Mouse (Mus musculus) left cerebral cortex, adult 9 months (tissue): ENCODE measurements around the gene Snx29.

Source experiments
- DNase-seq, 2 experiments: peaks; one replicate each; pipeline ENCODE4 v3.0.0; 2022; ENCODE audit warnings: low spot score in 2 of 2

Gene Snx29

DNA sequence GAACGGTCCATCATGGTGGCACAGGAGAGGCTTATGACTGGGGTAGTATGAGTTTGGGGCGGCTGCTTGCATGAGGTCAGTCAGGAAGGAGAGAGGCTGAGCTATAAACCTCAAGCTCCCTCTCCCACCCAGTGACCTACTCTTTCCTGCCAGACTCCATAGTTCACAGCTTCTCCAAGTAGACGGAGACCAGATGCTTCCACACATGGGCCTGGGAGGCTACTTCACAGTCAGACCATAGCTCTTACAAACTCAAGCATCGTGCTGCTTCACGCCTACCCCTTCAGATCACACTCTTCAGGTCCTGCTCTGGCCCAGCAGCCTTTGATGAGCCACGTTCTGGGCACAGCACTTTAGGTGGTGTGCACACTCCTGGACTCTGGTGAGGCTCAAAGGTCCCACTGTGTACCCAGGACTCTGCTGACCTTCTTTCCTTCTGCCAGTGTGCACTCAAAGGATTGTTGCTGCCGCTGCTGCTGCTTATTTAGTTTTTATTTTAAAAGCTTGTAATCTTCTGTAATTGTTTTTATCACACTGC is 313.6 kb downstream of the Snx29 start:
- no peak for DNase-seq

DNA sequence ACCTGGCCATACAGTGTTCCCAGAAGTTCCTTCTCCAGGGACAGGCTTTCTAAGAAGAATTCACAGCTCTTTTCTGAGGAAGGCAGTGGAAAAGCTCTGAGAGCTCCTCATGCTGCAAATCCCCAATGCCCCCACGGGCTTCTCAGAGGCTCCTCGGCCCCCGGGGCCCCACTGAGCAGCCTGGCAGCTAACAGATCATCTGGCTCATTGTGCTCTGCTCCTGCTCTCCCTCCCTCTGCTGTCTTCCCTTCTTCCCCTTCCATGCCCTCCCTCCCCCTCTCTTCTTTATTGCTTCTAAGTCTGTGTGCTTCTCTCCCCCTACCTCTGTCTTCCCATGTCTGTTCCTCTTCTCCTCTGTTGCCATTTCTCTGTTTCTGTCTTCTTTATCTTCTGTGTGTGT is 314.2 kb downstream of the Snx29 start:
- no peak for DNase-seq

DNA sequence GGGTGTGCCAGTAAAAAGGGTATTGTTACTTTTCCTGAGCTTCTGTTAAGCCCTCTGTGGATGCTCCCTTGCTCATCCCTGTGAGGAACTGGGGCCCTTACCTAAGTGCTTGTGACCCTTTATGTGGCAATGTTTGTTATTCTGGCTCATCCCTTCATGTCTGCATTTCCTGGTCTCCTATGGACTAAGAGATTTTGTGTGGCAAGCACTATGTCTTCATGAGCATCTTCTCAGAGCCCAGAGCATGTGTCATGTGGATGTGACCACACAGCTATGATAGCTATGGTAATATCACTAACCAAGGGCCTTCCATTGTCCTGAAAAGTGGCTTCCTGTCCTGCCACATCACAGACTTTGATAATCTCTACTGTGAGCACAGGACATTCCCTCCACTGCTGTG is 315.1 kb downstream of the Snx29 start:
- no peak for DNase-seq

DNA sequence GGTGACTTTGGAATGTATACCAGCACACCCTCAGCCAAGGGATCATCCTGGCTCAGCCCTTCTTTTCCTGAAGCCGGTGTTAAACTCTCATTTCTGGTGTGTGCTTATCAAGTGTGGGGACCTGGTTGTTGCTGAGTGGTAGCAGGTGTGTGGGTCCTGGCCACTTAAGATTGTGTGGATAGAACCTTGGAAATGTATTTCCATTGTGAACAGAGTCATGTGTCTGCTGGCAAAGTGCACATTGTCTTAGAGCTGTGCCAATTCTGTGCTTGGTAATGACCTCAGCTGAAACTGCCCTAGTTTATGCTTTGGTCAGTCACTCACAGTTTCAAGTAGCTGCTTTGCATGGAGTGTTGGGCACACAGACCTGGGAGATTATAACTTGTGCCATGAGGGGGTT is 316.0 kb downstream of the Snx29 start:
- no peak for DNase-seq

DNA sequence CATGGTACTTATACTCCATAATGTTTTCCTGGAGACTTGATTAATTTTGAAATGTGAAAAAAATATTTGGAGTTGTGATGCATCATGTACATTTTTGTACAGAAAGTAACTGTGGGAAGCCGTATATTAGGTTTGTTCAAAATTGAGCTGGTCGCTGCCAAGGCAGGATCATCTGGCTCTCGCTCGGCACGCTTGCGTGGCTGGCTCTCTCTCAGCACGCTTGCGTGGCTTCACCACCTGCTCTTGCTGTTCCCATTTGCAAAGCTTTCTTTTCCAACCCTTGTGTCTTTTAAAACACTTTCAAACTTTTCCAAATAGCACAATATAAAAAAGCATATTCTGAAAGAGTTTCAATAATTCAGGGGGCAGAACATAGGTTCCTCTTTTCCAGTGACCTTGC is 317.2 kb downstream of the Snx29 start:
- peak in 1 of 2 experiments; percentile 61 for DNase-seq

DNA sequence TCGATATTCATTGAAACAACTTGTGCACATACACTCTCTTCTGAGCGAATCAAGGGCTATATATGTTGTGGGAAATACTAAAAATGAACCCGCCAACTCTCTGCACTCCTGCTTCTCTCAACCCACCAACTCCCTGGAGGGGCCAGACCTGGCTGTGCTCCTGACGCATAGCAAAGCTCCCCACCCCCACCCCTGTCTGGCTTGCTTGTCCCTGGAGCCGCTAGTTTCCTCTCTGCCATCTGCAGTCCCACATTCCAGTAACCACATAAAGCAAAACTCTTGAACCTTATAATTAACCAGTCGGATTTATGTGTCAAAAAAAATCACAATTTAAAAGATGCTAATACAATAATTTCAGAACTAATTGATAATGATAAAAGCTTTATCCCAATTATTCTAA is 320.9 kb downstream of the Snx29 start:
- no peak for DNase-seq

DNA sequence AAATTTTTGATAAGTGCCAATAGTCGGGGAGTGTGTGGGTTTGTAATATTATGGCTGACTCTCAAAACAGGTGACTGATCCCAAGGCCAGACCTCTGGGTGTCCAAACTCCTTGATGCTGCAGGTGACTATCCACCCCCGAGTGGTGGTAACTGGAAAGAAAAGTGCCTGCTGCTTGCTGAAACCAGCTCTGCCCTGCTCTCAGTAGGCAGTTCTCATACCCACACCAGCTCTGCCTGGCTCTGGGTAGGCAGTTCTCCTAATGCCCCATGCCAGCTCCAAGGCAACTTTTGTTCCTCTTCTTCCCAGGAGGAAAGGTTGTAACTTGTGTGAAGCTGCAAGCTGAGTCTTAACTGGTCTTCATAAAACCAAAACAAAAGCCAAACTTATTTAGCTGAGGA is 321.7 kb downstream of the Snx29 start:
- DNase-seq, result no peak

DNA sequence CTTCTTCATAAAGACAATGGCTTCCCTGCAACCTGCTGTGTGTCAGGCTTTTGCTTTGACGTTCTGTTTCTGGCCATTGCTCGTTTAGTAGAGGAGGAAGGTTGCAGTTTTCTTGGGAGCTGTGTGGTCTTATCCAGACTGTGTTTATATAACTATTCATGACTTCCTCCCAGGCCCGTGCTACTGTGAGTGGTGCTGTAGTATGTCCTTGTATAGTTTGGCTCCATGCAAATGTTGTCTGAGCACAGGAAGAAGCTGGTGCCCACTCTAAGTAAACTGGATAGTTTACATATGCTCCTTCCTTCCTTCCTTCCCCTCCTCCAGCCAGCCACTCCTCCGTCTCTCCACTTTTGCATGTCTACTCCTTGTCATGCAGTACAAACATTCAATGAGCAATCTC is 323.0 kb downstream of the Snx29 start:
- no peak for DNase-seq

DNA sequence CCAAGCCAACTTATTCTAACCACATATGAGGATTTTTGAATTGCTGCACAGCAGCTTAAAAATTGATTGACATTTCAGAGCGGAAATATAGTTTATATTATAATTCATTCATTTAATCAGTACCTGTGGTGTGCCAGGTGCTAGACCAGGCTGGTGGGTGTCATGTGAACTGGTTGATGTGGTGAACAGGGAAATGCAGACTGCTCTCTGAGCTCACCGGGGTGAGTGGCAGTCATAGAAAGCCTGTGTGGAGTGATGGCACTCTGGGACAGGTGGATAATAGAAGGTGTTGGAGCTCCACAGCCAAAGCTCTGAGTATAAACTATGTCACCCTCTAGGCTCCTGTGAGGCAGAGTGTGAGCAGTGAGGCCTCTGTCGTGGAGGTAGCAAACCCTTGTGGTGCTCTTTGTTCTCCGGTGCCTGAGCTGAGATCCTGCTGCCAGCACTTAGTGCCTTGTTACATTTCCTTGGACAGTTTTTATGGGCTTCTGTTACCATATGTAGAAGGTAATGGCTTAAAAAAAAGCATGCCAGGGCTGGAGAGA is 324.1 kb downstream of the Snx29 start:
- DNase-seq, result no peak

DNA sequence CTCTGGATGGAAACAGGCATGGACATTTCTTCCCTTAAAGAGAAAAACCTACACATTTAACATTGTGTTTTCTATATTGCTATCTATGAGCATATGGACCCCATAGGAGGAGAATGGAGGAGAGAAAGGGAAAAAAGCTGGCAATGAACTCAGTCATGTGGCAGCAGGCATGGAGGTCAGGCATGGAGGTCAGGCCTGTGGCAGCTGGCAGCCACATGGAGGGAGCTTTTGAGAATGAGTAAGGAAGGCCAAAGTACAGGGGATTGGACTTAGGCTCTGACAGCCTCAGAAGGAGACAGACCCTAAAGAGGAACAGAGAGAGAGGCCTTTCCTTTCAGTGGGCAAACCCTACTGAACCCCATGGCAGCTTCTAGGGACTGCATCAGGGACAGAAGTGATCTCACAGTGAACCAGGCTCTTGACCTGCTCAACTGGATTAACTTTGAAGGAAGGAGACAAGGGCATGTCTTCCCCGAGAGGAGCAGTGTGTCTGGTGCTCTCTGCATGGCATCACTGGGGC is 325.5 kb downstream of the Snx29 start:
- DNase-seq, result no peak

DNA sequence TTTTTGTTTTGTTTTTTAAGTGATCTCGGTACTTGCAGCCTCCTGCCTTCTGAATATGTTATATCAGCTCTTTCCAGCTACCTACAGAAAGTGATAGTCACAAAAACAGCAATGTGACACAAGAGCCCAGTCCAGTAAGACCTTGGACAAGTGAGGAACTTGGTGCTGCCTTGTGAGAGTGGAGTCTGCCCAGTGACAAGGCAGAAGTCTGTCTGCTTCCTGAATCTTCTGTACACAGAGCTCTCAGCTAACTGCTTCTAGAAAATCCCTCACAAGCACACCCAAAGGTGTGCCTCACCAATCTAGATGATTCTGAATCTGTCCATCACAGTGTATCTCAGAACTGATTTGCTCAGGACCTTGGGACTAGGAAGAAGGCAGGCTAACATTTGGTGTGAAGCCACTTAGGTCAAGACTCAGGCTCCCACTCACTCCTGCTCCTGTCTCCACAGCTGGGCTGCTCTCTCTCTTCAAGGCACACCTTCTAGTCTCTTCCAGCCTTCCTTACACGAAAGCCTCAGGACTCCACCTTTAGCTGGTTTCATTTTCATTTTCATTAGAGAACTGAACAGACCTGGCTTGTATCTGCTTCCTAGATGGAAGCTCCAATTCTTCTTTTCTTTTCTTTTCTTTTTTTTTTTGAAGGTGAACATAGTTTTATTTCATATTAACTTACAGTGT is 330.1 kb downstream of the Snx29 start:
- no peak for DNase-seq

DNA sequence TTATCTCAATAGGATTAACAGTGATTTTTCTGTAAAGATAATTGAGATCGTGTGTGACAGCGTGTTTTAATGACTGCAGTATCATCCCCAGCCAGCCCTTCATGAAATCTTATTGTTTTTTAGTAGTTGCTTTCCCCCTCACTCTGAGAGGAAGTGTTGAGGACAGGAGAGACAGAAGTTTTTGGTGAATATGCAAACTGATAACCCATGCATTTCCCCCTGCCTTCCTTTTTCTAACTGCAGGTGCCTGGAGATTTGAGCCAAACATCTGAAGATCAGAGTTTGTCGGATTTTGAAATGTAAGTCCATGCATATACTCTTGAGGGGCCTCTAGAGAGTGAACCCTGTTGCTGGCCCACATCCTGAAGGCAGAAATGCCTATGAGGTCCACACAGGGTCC is 333.2 kb downstream of the Snx29 start:
- DNase-seq, result no peak

DNA sequence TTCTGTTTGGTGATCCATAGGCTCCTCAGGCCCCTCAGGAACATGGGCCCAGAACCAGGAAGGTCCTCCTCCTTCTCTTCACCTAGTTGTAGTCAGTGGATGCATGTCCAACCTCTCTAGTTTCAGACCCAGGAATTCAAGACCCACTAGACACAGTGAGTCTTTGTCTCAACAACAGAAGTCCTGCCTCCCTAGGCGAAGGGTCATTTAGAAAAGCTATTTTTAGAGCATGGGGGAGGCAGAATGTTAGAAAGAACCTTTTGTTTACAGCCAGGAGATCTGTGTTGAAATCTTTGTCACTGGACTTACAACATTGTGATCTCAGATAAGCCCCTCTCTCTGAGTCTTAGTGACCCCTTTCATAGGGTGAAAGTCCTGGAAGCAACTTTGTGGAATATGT is 334.4 kb downstream of the Snx29 start:
- no peak for DNase-seq

DNA sequence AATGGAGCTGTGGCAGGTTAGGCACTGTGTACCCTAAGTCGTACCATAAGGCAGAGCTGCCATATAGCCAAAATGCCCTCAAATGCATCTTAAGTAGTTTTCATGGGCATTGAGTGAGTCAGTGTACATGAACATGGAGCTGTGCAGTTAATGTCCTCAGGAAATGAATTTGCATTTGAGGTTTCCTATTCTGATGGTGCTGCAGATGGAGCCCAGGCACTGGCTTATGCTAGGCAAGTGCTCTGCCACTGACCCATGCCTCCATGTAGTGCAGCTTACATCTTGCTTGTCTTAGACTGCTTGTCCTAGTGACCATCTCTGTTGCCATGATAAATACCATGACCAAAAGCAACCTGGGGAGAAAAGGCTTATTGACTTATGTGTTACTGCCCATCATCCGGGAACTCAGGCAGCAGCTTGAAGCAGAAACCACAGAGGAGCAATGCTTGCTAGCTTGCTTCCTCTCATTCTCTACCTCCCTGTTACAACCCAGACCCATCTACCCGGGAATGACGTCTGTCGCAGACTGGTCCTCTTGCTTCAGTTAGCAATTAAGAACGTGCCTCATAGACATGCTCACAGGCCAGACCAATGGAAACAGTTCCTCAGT is 336.5 kb downstream of the Snx29 start:
- DNase-seq, result no peak

DNA sequence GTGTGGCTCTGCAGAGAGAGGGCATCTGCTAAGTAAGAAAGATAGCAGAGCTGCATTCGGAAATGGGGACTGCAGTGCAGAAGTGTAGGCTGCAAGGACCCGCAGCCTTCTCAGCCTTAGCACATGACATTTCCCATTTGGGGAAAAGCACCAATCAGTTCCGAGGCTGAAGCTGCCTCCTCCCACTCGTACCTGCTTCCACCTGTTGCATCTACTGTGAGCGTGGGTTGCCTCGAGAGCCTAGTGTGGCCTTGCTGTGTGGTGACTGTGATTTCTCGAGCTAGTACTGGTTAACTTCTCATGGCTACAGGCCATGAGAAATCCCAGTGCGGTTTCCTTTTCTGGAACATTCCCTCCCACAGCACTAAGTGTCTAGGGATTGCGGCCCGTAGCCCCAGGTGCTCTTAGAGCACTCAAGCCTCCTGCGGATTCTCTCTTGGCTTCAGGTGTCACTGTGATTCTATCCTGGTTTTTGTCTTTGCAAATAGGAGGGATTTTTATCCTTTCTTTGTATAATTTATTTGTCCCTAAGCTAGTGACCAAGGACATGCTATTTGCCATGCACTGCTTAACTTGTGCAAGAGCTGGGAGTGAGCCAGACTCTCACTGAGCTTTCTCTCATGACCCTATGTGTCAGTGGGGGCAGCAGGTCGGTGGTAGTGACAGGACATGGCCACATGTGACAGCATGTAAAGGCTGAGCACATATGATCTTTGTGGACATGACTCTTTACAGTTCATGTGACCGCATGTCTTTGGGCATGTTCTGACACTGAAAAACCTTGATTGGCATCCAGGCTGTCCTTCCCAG is 342.4 kb downstream of the Snx29 start:
- peak in 1 of 2 experiments; percentile 45 for DNase-seq

DNA sequence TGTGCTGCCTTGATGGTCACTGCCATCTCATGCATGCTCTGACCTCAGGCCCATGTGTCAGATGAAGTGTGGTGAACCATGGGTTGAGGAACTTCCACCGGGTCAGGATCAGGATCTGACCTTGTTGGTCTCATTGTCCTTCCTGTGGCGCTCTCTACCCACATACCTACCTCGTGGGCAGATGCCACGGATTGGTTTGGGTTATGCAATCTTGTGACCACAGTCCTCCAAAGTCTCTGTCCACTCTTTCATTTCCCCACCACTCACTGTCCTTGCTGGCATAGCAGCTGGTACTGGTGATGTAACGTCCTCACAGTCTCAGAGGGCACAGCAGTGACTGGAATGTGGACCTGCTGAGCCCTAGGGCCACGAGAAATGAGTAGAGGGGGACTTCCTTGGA is 343.2 kb downstream of the Snx29 start:
- no peak for DNase-seq

DNA sequence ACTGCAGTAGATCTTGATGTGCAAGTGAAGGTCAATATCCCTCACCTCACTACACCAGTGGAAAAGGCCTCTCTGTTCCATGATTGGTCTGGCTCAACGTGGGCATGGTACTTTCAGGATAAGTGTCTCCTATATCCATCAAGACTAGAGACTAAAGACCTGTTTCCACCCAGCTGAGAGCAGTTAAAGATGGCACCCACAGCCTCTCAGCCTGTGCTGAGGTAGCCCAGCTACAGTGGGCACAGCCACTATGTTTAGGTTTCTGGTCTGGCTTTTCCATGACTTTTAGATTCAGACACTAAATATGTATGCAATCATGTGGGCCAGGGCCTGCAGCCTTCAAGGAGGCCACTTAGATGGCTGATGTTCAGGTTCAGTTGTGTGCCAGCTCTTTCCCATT is 345.7 kb downstream of the Snx29 start:
- no peak for DNase-seq

DNA sequence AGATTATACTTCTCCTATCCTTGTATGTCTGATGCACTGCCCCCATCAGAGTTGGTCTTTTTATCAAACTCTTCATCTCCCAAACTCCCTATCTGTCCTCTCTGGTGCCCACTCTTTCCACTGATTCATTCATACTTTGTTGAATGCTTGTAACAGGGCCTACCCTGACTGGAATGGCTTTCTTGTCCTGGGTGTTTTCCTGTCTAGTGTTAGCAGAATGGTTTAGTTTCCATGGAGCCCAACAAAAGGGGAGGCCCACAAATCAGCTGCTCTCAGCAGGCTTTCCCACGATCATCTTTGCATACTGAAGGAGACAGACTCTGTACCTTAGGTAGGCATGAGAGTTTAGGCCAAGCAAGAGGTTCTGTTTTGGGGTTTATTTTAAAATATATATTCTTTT is 346.2 kb downstream of the Snx29 start:
- DNase-seq, result no peak

DNA sequence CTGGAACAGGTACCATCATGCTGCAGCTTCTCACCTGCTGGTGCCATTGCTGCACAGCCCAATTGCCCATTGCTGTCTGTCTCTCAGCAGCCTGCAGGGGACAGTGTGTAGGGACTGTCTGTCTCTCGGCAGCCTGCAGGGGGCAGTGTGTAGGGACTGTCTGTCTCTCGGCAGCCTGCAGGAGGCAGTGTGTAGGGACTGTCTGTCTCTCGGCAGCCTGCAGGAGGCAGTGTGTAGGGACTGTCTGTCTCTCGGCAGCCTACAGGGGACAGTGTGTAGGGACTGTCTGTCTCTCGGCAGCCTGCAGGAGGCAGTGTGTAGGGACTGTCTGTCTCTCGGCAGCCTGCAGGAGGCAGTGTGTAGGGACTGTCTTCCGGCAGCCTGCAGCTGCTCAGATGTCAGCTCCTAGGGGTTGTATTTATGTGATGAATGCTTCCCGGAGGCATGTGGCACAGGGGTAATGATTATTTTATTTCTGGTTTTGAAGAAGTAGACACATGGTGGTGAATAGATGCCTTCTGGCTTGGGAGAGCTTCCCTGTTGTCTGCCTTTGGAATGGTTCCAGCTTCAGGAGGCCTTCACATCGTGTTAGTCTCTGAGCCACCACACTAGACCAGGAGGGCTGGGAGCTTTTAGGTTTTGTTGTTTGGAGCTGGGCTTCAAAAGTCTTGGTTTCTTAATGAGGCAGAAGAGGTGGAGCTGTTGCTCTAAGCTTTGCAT is 347.7 kb downstream of the Snx29 start:
- no peak for DNase-seq

DNA sequence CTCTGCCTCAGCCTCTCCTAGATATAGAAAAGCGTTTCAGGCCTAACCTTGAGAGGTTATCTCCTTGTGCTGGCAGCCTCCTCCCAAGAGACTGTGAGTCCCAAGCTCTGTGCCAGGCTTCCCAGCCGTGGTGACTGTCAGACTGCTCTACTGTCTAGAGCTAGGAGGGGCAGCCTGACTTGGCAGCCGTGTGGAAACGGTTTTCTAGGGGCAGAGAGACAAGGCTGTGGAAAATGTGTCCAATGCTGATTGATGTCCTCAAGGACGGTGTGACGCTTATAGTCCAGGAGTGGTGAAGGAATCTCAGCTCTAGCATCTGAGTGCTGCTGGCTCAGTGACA is 348.2 kb downstream of the Snx29 start:
- DNase-seq, result no peak

DNA sequence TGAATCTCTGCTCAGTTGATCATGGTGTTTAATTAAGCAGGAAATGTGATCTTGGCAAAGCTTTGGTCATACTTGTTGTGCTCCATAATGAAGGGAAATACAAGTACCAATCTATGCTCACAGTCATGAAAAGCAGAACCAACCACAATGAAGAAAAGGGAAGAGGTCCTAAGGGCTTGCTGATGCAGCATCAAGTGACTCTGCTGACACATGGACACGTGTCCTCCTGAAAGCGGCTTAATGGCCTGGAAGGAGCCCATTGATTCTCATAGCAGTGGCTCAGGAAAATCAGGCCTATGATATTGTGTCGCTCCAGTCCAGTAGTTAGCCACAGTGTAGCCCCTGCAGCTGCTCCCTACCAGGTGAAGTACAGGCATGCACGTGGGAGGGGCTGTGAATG is 353.3 kb downstream of the Snx29 start:
- no peak for DNase-seq

DNA sequence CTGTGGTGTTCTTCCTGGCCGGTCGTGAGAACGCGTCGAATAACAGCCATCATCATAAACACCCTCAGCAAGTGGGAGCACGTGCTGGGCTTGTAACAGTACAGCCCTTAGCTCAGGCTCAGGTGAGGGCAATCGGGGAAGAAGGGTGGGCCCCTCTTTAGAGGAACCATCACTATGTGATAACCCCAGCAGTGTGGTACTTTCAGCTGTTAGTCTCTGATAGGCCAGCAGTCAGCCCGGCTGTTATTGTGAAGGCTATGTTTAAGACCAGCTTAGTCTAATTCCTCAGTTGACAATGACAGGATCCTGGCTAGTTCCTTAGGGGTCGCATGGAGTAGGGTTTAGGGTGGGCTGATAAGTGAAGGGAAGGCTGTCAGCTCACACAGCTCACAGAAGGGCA is 362.6 kb downstream of the Snx29 start:
- DNase-seq, result no peak
